Mouse (Mus musculus): ENCODE results near the gene Gm21976.

- TF ChIP-seq CTCF (IDR thresholded peaks at IDR 0.05; ENCODE audit: extremely low read depth, insufficient read depth, insufficient read length, insufficient replicate concordance) (no peak), POLR2A (IDR thresholded peaks at IDR 0.05; ENCODE audit: low read depth, low read length) (no peak)
Observed at GRCm38 (mm10) chr13:98311597-98311996, 31.9 kb downstream of the Gm21976 start.
